Mouse (Mus musculus) CH12F3 (cell line): ENCODE results near the gene Klhdc1.

Experiments used
- in situ Hi-C: fragments of 300-500 bp; cut with MboI; formaldehyde crosslinking; loops from 2 replicates; pipeline ENCODE4 v1.14.3; 2020; ENCODE audit warnings: low sequenced_read_pairs

Klhdc1 gene

DNA sequence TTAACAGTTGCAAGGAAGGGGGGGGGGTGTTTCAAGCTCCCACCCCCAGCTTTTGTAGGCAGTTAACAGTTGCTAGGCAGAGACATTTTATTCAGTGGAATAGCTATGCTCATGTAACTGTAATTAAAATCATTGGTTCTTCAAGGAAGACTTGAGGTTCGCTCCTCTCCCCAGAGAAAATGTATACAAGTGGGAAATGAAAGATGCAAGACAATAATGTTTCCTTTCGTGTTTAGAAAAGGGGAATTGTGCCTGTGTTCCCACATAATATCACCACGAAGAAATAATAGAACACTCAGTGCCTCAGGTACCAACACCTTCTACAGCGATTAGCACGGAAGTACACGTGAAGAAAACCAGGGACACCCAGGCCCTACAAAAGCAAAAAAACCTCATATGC lies at the start of gene Klhdc1:
Gene Klhdc1 (plus strand): TSS at position 301 of the 400 bp plus-strand sequence.
- in situ Hi-C loops: no loop called here

DNA sequence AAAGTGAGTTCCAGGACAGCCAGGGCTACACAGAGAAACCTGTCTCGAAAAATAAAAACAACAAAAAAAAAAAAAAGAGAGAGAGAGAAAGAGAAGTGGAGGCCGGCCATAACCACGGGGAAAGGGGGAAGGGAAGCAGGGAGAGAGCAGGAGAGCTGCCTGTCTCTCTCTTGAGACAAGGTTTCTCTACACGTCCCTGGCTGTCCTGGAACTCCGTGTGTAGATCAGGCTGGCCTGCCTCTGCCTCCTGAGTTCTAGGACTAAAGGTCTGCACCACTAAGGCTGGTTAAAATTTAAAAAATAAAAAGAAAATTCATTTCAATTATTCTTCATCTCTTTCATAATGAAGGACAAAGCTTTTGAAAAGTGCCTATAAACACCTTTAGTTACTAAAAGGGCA lies 49.6 kb upstream of the Klhdc1 start:
- in situ Hi-C loops: no loop called here

DNA sequence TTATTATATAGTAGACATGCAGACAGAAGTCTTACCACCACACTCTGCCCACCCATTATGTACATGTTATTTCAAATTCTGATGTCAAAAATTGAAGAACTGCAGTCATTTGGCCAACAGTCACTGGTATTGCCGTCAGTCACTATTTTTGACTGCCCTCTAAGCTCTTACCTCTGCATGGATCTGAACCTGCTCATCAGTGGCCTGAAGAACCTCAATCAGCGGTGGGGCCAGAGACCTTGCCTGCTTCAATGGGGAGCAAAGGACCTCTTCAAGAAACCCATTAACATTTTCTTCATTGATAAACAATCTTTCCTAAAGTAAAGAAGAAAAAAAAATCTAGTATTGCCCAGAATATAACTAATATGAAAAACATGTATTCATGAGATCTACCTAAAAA lies 48.3 kb upstream of the Klhdc1 start:
- in situ Hi-C loops: no loop called here

DNA sequence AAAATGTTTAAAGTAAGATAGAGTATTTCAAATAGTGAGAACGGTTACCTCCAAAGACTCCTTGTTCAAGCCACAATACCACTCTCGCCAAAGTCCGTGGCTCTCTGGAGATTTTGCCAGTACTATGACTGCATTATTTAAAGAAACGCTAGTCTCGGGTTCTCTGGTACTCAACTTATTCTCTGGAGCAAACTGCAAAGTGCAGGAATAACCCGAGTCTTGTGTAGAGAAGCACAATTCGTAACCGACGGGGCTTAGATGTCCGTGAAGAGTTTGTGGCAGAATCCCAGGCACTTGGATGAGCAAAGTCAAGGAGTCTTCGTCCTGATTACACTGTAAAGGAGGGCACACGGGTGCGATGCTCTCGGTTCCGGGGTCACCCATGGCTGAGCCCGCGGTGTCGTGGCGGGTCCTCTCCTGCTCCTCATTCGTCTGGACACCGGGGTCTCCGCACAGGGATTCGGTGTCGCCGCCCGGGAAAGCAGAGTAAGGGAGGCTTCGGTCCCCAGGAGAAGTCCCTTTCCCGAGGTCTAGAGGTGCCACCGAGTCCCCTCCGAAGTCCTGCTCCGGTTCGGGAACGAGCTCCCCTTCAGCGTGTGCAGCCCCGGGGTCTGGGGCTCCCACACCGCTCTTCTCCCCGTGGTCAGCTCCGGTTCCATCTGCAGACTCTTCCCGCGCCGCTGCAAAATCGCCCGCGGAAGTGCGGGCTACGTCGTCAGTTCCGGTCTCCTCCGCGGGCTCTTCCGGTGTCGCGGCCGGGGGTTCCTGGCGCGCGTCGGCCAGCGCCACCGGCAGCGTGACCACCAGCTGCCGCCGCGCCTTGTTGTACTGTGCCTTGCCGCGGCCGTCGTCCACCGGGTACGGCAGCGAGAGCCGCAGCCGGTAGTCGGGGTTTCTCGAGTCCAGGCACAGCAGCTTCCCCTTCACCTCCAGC lies 44.3 kb upstream of the Klhdc1 start, which contains the start of gene Gm49383:
Gene Gm49383 (minus strand): TSS at position 661 of the 934 bp plus-strand sequence.
- in situ Hi-C loops: no loop called here

DNA sequence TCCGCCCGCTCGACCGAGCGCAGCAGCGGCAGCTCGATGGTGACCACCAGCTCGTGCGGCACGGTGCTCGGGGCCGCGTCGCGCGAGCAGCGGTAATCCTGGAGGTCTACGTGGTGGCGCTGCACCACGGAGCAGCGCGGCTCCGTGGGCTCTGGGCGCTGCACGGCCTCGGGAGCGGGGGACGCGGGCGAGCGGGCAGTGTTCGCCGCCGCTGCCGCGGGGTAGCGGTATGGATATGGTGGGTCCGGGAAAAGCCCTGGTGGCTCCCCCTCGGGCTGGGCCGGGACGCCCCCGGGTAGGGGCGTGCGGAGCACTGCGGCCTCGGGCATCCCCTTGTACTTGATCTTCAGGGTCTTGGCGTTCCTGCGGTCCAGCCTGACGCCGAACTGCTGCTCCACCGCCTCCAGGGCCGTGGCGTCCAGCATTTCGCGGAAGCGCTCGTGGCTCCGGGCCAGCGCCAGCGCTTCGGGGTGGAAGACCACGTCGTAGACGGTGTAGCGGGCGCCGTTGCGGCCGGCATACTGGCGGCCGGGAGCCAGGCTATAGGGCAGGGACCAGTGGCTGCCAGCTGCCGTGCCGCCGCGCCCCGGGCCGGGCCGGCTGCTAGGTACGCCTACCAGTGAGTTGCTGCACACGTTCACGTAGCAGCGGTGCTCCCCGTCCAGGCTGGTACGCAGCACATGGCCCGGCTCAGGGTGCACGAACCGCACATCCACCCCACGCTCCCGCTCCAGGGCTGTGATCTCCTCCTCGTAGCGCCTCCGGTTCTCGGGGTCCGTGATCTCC lies 43.4 kb upstream of the Klhdc1 start:
- in situ Hi-C loops: no loop called here

DNA sequence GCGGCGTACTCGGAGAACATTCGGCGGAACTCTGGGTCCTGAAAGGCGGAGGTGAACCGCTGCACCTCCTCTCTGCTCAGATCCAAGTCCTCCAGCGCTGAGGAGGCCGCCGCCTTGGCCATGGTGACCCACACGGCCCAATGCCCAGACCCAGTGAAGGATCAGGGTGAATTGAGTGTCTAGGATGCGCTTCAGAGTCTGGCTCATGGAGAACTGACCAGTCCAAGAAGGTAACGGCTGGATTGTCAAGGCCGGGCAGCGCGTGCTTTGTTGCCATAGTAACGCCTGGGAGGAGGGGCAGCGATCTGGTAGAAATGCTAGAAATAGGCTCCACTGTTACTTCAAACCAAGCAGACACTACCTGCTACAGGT lies 42.8 kb upstream of the Klhdc1 start, which contains the start of gene Dnaaf2:
Gene Dnaaf2 (minus strand): TSS at position 266 of the 372 bp plus-strand sequence.
- in situ Hi-C loops: no loop called here

DNA sequence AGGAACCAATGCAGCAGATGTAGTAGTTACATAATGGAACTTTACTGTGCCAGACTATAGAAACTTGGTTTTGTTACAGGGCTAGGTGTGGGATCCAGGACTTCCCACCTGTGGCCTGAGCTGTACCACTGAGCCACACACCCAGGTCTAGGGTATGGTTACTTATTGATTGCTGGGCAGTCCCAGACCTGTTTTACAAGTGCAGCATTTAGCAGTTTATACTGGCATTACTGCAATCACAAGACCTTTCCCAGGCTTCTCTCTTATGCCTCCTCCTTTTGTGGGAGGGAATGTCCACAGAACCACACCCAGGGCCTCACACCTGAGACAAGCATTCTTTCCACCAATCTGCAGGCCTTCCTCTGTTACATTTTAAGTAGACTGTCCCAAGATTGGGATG lies 42.0 kb upstream of the Klhdc1 start:
- in situ Hi-C loops: no loop called here

DNA sequence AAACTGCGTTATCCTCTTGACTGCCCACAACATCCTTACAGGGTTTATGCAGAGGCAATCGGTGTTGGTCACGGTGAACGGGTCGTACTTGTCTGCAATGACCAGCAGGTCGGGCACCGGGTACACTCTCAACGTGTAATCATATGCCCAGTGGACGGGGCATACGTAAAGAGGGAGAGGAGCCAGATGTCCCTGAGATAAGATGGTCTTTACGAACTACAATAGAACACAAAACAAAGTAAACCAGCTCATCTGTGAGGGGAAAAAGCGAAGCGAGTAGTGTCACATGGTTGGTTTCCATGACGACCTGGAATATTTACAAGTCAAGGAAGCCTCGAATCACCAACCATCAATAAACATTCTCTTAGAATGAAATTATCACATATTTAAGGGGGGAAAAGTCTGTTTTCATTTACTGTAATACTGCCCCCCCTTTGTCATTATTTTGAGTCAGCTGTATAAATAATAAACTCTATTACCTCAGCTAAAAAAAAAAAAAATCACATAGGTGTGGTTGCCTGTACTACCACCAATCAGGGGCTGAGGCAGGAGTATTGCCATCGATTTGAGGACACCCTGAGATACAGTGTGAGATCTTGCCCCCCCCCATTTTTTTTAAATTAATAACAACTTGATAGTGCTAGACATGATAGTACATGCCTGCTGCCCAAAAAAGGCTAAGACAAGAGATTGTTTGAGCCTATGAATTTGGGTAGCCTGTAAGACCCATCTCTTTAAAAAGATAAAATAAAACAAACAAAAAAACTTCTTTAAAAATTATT lies 36.7 kb upstream of the Klhdc1 start, which contains the start of gene Gm49384:
Gene Gm49384 (minus strand): TSS at position 216 of the 782 bp plus-strand sequence.
- in situ Hi-C loops: loop anchor here (25.0 kb wide), 1 partner anchor 483 kb away; the partner anchor contains the start of gene Sos2

DNA sequence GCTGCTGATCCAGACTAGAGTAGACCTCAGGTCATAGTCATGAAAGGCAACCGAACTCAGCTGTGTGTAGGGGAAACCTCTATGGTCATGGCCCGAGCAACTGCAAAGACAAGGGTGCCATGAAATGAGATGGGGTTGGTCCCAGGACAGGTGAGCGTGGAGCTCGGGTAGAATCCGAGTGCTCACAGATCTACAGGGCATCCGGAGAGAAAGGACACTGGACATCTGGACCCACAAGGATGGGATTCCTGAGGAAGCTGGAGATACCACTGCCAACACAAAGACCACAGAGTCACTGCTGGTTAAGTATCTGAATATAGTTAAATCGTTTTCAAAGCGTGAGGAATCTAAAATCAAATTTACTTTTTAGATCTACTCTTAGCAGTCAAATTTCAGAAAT lies 33.6 kb upstream of the Klhdc1 start:
- in situ Hi-C loops: loop anchor here (25.0 kb wide), 1 partner anchor 480 kb away; the partner anchor contains the start of gene Sos2

DNA sequence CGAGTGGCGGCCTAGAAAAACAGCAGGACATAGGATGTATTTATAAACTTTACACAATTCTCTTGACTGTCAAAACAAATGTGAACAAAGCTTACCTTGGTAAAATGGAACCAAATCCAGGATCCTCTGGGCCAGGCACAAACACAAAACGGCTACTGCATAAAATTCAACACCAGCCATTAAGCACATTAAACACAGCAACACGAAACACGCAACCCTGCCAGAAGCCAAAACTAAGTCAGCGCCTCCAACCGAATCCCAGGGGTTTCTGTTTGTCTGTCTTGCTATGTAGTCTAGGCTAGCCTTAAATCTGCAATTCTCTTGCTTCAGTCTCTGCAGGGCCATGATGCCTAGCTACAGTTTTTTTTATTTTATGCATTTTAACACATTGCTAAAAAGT lies 33.0 kb upstream of the Klhdc1 start:
- in situ Hi-C loops: loop anchor here (25.0 kb wide), 1 partner anchor 479 kb away; the partner anchor contains the start of gene Sos2

DNA sequence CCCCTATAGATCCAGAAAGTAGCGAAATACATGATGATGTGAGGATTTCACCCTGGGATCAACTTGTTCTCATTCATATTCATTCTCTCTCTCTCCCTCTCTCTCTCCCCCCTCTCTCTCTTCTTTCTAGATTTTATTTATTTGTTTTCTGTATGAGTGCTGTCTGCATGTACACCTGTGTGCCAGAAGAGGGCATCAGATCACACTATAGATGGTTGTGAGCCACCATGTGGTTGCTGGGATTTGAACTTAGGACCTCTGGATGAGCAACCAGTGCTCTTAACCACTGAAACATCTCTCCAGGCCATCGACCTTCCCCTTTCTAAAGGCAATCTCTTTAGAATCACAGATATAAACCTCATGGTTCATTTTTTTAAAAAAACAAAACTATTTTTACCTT lies 32.5 kb upstream of the Klhdc1 start:
- in situ Hi-C loops: loop anchor here (25.0 kb wide), 1 partner anchor 479 kb away; the partner anchor contains the start of gene Sos2

DNA sequence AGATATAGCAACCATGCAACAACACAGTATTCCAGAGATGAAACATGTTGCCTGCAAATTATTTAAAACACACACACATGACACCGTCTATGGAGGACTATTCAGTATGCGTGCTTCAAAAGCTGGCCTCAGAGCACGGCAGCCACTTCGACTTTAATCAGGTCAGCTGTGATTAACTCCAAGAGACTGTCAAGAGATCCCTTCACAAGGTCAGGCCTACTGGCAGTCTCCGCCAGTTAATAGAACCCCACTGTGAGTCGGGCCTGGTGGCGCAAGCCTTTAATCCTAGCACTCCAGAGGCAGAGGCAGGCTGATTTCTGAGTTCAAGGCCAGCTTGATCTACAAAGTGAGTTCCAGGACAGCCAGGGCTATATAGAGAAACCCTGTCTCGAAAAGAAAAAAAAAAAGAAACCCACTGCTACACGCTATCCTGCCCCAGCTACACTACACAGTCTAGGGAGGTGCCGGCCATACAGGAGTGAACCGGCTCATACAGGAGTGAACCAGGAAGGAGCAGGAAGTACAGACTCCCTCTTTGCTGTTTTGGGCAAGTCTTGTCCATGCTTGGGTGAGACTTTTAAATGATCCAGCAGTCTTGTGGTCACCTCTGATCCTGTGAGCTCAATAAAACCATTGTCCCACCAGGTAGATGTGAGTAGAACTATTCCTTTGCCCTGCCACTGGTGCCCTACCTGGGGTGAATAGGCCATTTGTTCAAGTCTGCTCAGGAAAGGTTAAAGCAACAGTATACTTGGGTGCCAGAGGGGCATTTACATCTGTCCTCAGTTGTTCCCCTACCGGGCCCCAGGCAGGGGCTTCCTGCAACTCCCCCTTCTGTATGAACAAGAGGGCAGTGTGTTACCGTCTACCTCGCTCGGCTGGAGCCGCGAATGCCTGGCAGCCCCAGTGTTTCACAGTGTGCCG lies 30.7 kb upstream of the Klhdc1 start:
- in situ Hi-C loops: loop anchor here (25.0 kb wide), 1 partner anchor 477 kb away; the partner anchor contains the start of gene Sos2

DNA sequence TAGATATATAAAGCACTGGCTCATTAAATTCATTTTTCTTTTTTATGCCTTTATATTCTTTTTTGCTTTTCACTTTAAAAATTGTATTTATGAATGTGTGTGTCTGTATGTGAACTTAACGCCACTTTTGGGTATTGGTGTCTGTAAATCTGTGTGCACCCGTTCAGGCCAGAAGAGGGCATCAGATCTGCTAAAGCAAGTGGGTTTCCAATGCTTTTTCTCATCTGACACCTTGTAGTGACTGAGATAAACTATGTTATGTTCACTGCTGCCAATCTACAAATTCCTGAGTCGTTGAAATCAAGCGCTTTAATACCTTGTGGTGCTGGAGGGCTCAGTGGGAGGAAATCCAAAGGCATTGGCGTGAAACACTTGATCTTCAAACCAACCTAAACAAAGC lies 29.9 kb upstream of the Klhdc1 start:
- in situ Hi-C loops: loop anchor here (25.0 kb wide), 1 partner anchor 476 kb away; the partner anchor contains the start of gene Sos2

DNA sequence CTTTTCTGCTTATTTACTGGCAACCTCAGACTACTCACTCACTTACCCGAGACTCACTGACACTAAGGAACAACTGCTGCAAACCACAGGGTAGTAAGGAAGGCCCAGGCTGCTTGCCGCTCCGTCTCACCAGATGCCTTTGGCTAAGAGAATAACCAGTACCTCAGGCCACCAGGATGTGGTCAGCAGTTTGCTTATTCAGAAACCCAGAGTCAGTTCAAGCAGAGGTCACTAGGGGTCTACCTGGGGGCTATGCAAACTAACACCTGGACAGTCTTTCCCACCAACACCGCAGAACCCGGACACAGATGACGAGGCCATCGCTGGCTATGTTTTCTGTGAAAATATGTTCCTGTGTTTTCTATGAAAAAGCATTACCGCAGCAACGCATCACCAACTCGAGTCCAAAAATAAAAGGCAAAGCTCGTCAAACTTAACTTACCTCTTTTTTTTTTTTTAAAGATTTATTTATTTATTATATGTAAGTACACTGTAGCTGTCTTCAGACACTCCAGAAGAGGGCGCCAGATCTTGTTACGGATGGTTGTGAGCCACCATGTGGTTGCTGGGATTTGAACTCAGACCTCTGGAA lies 27.7 kb upstream of the Klhdc1 start:
- in situ Hi-C loops: loop anchor here (25.0 kb wide), 1 partner anchor 474 kb away; the partner anchor contains the start of gene Sos2

DNA sequence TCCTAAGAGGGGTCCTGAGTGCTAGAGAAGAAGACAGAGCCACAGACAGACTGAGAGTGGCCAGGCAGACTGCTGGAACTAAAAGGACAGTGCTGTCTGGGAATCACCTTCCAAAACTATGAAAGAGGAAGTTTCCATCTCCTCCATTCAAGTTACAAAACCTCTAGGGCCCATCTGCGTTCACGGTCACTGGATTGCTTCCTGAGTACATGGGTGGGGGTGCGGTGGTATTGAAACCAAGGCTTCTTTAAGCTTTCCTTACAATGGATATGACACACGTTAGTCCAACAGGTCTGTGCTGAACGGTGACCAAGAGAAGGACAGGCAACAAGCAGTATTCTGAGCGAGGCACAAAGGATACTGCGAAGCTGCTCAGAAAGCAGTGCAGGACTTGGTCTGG lies 26.6 kb upstream of the Klhdc1 start:
- in situ Hi-C loops: loop anchor here (25.0 kb wide), 1 partner anchor 473 kb away; the partner anchor contains the start of gene Sos2

DNA sequence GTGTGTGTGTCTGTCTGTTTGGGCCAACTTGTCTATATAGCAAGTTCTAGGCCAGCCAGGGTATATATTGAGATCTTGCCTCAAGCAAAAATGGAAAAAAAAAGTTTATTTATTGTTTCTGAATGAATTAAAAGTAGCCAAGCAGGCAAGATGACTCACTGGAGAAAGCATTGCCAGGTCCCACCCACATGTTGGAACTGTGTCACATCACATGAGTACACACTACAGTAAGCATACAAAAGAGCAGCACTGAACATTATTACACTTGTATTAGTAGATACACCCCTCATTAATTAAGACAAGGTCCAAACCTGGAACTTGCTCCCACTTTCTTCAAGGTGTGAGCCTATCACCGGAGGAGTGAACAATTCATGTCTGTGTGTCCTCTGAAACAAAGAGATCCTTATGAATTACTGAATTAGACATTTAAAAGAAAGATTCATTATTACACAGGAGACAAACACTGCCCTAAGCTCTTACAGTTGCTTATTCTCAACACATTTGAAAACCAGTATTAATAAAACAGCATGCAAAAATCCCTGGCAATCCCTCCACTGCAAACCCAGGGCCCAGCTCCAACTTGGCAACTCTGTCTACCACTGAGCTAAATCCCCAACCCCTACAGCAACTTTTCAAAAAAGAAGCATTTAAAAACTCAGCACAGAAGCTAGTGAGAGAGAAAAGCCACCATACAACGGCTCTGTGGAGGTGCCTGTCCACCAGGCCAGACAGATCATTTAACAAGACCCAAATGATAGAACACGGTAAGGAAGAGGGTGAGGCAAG lies 25.8 kb upstream of the Klhdc1 start:
- in situ Hi-C loops: loop anchor here (25.0 kb wide), 1 partner anchor 472 kb away; the partner anchor contains the start of gene Sos2

DNA sequence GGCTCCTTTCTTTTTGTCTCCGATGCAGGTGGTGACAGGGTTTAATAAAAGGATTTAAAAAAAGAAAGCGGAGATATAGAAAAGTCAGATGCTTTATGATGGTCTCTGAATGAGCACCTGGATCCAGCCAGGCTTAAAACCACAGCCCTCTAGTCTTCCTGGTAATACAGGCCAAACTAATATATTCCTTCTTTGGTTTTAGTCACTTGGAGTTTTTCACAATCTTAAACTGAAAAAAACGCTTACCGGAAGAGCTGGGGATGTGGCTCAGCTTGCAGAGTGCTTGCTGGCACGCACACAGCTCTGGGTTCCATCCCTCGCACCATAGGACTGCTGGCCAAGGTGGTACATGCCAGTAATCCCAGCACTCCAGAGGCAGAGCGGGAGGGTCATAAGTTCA lies 24.4 kb upstream of the Klhdc1 start:
- in situ Hi-C loops: loop anchor here (25.0 kb wide), 1 partner anchor 471 kb away; the partner anchor contains the start of gene Sos2
